Mouse (Mus musculus) testis, adult 2 months (tissue): ENCODE measurements around the gene Grhl1. TPM values are rescaled to one million over a fixed set of nuclear protein-coding genes. Genes with fewer than 3 reads are reported as not detected.

Experiments used
- H3K27ac ChIP-seq: fragments of 200-500 bp; 2 replicates; pipeline ENCODE4 v1.5.1; 2012; ENCODE audit warnings: low read depth, low read length; ENCODE audit not compliant: control insufficient read depth, insufficient read depth
- H3K27me3 ChIP-seq: fragments of 200-500 bp; 2 replicates; pipeline ENCODE4 v1.6.1; 2012; ENCODE audit warnings: mild to moderate bottlenecking, low read length, moderate library complexity; ENCODE audit not compliant: control insufficient read depth, insufficient read depth
- H3K36me3 ChIP-seq: fragments of 200-500 bp; 2 replicates; pipeline ENCODE4 v1.6.1; 2012; ENCODE audit warnings: mild to moderate bottlenecking, low read length; ENCODE audit not compliant: control insufficient read depth, insufficient read depth
- H3K4me1 ChIP-seq: fragments of 200-500 bp; 2 replicates; pipeline ENCODE4 v1.6.1; 2012; ENCODE audit warnings: low read length; ENCODE audit not compliant: control insufficient read depth, insufficient read depth
- H3K4me3 ChIP-seq: fragments of 200-500 bp; 2 replicates; pipeline ENCODE4 v1.5.1; 2012; ENCODE audit warnings: low read depth, mild to moderate bottlenecking, low read length, moderate library complexity, mixed read lengths; ENCODE audit not compliant: control insufficient read depth
- CTCF ChIP-seq: fragments of 200-500 bp; IDR thresholded peaks from 2 replicates; pipeline ENCODE4 v1.5.1; 2012; ENCODE audit warnings: low read depth, mild to moderate bottlenecking, inconsistent platforms, low read length, moderate library complexity; ENCODE audit not compliant: control insufficient read depth, insufficient read depth, insufficient replicate concordance
- POLR2A ChIP-seq: fragments of 200-500 bp; IDR thresholded peaks from 2 replicates; pipeline ENCODE4 v1.6.1; 2012; ENCODE audit warnings: low read depth, mild to moderate bottlenecking, inconsistent platforms, low read length, moderate library complexity; ENCODE audit not compliant: control insufficient read depth
- polyA plus RNA-seq: library from polyadenylated mRNA; depleted of rRNA; stranded (reverse); fragments of >200 nt; gene quantifications from 2 replicates; pipeline ENCODE4 v1.2.3, GENCODE M21; 2012

Gene Grhl1
- polyA plus RNA-seq, 1 experiment, result 6.0 TPM

DNA sequence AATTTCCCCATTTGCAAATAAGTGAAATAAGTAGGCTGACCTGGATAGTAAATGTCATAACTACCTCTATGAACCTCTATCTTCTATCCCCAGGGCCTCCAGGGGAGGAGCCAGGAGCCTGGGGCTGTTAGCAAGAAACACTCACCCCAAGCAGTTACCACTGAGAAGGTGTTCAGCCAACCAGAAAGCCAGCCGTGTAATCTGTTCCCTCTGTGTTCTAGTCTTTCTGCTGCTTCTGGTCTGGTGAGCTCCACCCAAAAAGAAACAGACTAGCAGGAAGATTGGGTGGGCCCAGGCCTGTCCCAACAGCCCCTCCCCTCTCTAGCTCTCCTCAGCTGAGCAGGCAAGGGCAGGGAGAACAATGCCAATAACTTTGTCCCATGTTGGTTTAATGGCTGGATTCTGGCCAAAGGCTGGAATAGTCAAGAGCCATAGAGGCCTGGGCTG lies 72.1 kb downstream of the Grhl1 start:
- Histone ChIP-seq H3K27ac (no peak overlapping the region), H3K27me3 (no peaks in the 10 kb centered on the region), H3K4me3 (no peak overlapping the region), H3K36me3 (no peaks in the 10 kb centered on the region), H3K4me1 (no peaks in the 10 kb centered on the region)
- TF ChIP-seq CTCF (no peak), POLR2A (no peak)

- no peaks in the 10 kb centered on the region for H3K36me3 ChIP-seq
- H3K4me1 ChIP-seq, result peaks cover 7% of the 10 kb centered on the region
- no peaks in the 10 kb centered on the region for H3K27me3 ChIP-seq
- TF ChIP-seq POLR2A, result no peak
- no peak for TF ChIP-seq CTCF
- no peak overlapping the region for H3K27ac ChIP-seq
- H3K4me3 ChIP-seq, result no peak overlapping the region
These were observed 73.8 kb downstream of the Grhl1 start for GRCm38 (mm10) chr12:24645901-24646300.

GRCm38 (mm10) chr12:24648094-24648493 lies 76.0 kb downstream of the Grhl1 start:
- TF ChIP-seq CTCF (no peak), POLR2A (no peak)
- Histone ChIP-seq H3K4me3 (no peak overlapping the region), H3K4me1 (peaks cover 10% of the 10 kb centered on the region), H3K27ac (no peak overlapping the region), H3K27me3 (no peaks in the 10 kb centered on the region), H3K36me3 (no peaks in the 10 kb centered on the region)

DNA sequence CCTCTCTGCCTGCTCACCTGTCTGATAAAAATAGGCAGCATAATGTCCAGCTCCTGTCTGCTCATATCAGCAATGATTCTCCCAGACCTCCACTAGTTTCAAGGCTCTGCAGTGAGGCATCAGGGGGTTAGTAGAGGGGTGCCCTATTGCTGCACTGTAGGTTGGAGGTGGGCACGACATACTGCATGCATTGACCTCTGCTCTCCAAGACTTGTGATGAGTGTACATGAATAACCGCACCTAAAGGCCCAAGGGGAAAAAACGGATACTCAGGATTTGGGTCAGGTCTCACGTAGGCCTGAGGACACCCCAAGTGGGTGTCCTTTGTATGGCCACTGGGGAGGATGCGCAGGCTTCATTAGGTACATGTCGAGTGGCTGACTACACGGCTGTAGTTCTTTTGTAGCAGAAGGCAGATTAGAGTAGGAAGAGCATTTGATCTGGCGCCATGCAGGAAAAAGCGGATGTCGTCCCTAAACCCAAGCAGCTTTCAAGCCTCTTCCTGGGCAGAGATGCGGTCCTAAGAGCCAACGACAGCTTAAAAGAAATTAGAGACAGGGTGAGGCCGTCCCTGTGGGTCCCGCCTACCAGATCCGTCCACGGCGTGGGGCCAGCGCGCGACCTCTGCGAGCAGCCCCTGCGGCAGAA lies 78.5 kb downstream of the Grhl1 start:
- Histone ChIP-seq H3K4me1 (peaks cover 10% of the 10 kb centered on the region), H3K4me3 (peak overlapping the region; percentile 80), H3K27ac (peak overlapping the region; percentile 81), H3K27me3 (no peaks in the 10 kb centered on the region), H3K36me3 (no peaks in the 10 kb centered on the region)
- TF ChIP-seq CTCF, result no peak
- no peak for TF ChIP-seq POLR2A

GRCm38 (mm10) chr12:24651063-24651557 lies 79.0 kb downstream of the Grhl1 start, which contains the start of gene Klf11:
TSS of gene Klf11 (plus strand) at chr12:24651274.
- no peaks in the 10 kb centered on the region for H3K27me3 ChIP-seq
- H3K4me3 ChIP-seq, result peak within 1 kb of the TSS; percentile 89
- peak within 1 kb of the TSS; percentile 84 for H3K27ac ChIP-seq
- TF ChIP-seq POLR2A, result no peak
- no peak for TF ChIP-seq CTCF
- H3K4me1 ChIP-seq, result peaks cover 10% of the 10 kb centered on the region
- H3K36me3 ChIP-seq, result no peaks in the 10 kb centered on the region

GRCm38 (mm10) chr12:24651642-24652342 lies 79.7 kb downstream of the Grhl1 start:
- Histone ChIP-seq H3K27me3 (no peaks in the 10 kb centered on the region), H3K4me3 (peak overlapping the region; percentile 89), H3K27ac (peak overlapping the region; percentile 84), H3K36me3 (no peaks in the 10 kb centered on the region), H3K4me1 (peaks cover 10% of the 10 kb centered on the region)
- TF ChIP-seq POLR2A (peak; percentile 16; the same call in 1 of the 2 replicates), CTCF (no peak)
